Mouse (Mus musculus): ENCODE measurements around the gene Amot.

- no peak for TF ChIP-seq MXI1 (IDR thresholded peaks at IDR 0.05; ENCODE audit: low read depth, low read length)
- no peak for TF ChIP-seq POLR2A (IDR thresholded peaks at IDR 0.05; ENCODE audit: low read depth, low read length)
- TF ChIP-seq CTCF (conservative IDR thresholded peaks at IDR 0.05 in 1 of 2, IDR thresholded peaks at IDR 0.05 in 1 of 2; ENCODE audit: low read depth in 2 of 2, low read length in 2 of 2) = no peak
- TF ChIP-seq EP300 (IDR thresholded peaks at IDR 0.05; ENCODE audit: low read length) = no peak
- no peak for TF ChIP-seq MAX (IDR thresholded peaks at IDR 0.05; ENCODE audit: low read length)
- no peak for TF ChIP-seq E2F4 (IDR thresholded peaks at IDR 0.05; ENCODE audit: insufficient replicate concordance, low read depth, low read length)
- no peak for TF ChIP-seq POLR2AphosphoS2 (IDR thresholded peaks at IDR 0.05; ENCODE audit: low read depth, low read length)
Measured at GRCm38 (mm10) chrX:145483486-145484055, 21.4 kb downstream of the Amot start.
